Mouse (Mus musculus): ENCODE measurements at regions not wholly inside any gene's neighbourhood (a gene's known extent, or its start where the extent isn't known, plus 50 kb on each side); places are given as distances from the start of the nearest gene placed in this dataset.

DNA sequence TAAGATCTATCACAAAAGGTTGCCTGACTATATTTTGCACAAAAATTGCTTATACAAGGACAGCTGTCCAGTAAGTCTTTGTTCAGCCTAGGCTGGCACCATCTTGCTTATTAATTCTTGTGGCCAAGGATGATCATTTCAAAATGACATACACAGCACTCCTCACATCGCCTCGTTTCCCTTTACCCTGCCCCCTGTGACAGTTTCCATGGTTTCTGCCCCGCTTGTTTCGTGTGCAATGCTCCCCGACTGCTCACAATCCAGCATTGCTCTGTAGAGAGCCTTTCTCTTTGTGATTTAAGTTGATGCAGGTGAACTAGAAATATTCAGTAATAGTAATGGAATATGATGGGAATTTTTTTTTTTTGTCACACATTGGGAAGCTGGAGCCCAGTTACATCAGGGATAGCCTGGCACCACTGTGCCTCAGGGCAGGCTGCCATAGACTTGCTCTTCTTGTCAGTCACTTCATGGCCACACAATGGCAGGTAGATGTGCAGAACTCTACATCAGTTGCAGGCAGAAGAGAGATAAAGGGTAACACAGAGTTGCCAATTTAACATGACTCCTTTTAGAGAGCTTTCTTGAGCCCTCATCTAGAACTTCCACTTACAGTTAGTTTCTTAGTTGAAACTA is 90.6 kb upstream of the Foxn2 start:
- no peak for TF ChIP-seq CTCF (IDR thresholded peaks at IDR 0.05; ENCODE audit: extremely low read depth, insufficient read length, insufficient replicate concordance, low read depth, low read length)
- no peak for TF ChIP-seq POLR2A (IDR thresholded peaks at IDR 0.05; ENCODE audit: low read depth, low read length)

All from small intestine, adult 2 months (tissue).